Mouse (Mus musculus): Measurements from ENCODE around the gene Celf6. TPM values are rescaled to one million over a fixed set of nuclear protein-coding genes. Genes with fewer than 3 reads are reported as not detected.
A peak's percentile ranks its signal among the peaks of the same experiment; 100 is the strongest.

Celf6 gene
- polyA plus RNA-seq, 1 experiment from 2014 or later = 2.5 TPM

DNA sequence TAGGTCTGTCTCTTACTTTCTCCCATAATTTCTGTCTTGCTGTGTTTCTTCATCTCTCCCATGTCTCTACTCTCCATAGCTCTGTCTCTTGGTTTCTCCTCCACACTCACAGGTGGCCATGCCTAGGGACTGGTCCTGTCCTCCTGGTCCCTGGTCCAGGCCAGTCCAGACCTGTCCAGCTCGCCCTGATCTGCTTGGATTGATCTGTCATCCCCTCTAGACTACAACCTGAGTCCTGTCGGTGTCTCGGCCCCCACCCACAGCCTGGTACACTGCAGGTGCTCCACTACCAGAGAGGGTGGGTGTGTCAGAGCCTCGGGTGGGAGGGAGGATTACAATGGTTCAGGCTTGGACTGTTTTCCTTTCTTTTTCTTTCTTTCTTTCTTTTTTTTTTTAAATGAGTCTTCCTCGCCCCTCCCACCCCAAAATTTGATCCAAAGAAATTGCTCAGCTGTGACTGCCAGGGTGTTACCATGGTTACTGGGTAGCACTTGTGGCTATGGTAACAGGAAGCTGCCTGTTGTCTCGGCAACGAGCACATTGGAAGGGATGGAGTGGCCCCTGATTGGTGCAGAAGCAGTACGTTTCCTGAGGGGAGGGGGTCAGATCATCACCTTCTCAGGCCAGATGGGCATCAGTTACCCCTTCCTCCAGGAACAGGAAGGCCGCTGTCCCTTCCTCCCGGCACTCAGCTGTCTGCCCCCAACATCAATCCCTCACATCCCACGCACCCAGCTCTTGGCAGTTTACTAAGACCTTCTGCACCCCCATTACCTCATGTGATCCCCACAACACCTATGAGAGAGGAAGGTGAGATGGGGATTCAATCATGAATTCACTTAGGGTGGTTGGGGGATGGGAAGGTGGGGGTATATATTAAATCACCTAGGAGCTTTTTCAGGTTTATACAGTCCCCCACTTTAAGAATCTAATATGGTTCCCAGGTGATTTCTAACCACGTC, 11.3 kb downstream of the Celf6 start:
- H3K27ac ChIP-seq = no peak overlapping the region
- 41% methylated on average over 12 of the region's 12 CpGs for WGBS
- ATAC-seq (replicated peaks; ENCODE audit: low FRiP score) = no peak
- H3K36me3 ChIP-seq = no peaks in the 10 kb centered on the region
- no peak overlapping the region for H3K4me3 ChIP-seq (replicated peaks)
- H3K9me3 ChIP-seq (replicated peaks) = no peaks in the 10 kb centered on the region
- peaks cover 3% of the 10 kb centered on the region; the same call in 1 of the 2 replicates for H3K4me1 ChIP-seq
- peaks cover 31% of the 10 kb centered on the region for H3K27me3 ChIP-seq
- no peak overlapping the region for H3K9ac ChIP-seq
- no peak overlapping the region for H3K4me2 ChIP-seq

DNA sequence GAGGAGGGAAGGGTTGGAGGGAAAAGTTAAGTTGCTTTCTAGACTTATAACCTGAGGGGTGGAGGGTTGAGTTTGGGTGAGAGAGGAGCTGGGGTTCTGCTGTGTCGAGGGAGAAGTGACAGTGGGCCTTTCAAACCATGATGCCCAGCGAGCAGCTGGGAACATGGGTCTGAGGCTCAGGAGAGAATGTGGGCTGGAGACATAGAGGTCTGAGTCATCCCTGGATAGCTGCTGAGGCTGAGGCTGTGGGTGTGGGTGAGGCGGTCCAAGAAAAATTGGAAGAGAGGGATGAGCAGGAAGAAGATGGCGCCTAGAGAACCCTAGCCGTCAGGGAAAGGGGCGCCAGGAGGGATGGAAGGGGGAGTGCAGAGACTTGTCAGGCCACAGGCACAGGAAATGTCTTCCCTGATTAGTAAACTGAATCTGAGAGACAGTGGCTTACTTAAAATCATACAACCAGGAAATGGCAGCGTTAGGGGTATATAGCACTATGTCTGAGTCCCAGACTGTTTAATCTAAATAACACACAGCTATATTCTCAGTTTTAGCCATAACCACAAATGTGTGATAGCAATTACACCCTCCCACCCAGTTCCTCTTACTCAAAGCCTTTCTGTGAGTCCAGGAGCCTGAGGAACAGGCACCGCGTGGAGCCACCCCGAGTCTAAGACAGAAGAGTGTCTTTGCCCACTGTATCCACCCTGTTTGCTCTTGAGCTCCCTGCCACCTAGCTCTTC, 12.2 kb downstream of the Celf6 start:
- no peak for ATAC-seq (replicated peaks; ENCODE audit: low FRiP score)
- no peak overlapping the region for H3K4me3 ChIP-seq (replicated peaks)
- H3K4me1 ChIP-seq = peaks cover 3% of the 10 kb centered on the region; the same call in 1 of the 2 replicates
- H3K9me3 ChIP-seq (replicated peaks) = no peaks in the 10 kb centered on the region
- 78% methylated on average over 10 of the region's 10 CpGs for WGBS
- no peaks in the 10 kb centered on the region for H3K36me3 ChIP-seq
- H3K4me2 ChIP-seq = no peak overlapping the region
- no peak overlapping the region for H3K27ac ChIP-seq
- H3K9ac ChIP-seq = no peak overlapping the region
- peaks cover 24% of the 10 kb centered on the region for H3K27me3 ChIP-seq

DNA sequence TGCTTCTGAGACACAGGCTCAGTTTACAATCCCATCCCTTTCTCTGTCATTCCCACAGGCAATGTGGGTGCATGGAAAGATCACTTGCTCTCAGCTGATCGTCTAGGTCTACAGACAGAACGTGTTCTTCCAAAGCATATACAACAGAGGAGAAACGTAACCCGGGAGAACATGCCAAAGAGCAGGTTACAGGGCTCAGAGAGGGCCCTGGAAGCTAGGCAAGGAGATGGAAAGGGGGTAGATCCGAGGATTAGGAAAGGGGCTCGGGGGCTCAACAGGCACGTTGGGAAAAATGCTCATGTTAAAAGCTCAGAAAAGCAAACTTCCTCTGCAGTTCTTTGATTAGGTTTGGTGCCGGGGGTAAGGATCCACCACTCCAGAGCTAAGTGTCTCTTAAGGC, 23.9 kb downstream of the Celf6 start:
- Histone ChIP-seq H3K27me3 (peaks cover 23% of the 10 kb centered on the region), H3K4me3 (replicated peaks) (no peak overlapping the region), H3K9me3 (replicated peaks) (no peaks in the 10 kb centered on the region), H3K9ac (no peak overlapping the region), H3K36me3 (no peaks in the 10 kb centered on the region), H3K4me2 (no peak overlapping the region), H3K27ac (no peak overlapping the region), H3K4me1 (no peaks in the 10 kb centered on the region)
- no peak for ATAC-seq (replicated peaks; ENCODE audit: low FRiP score)
- WGBS = 83% methylated on average over 8 of the region's 8 CpGs

DNA sequence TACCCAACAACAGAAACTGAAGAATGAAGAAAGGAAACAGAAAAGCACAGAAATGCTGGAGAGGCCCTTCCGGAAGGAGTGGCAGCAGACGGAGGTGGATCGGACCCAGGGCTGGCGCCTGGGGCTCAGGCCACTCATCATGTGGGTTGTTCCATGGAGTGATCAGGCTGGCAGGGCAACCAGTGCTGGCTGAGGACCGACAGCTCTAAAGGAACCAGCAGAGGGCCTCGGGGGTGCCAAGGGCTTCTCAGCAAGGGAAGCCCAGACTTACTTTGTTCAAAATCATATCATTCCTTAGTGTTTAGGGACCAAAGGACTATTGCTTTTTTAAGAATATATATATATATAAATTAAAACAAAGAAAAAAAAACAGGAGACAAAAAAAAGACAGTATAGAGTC, 28.2 kb downstream of the Celf6 start:
- Histone ChIP-seq H3K27me3 (peaks cover 19% of the 10 kb centered on the region), H3K4me2 (no peak overlapping the region), H3K4me1 (no peaks in the 10 kb centered on the region), H3K9ac (no peak overlapping the region), H3K27ac (no peak overlapping the region), H3K36me3 (no peaks in the 10 kb centered on the region), H3K4me3 (replicated peaks) (no peak overlapping the region), H3K9me3 (replicated peaks) (no peaks in the 10 kb centered on the region)
- ATAC-seq (replicated peaks; ENCODE audit: low FRiP score) = no peak
- 64% methylated on average over 6 of the region's 6 CpGs for WGBS

DNA sequence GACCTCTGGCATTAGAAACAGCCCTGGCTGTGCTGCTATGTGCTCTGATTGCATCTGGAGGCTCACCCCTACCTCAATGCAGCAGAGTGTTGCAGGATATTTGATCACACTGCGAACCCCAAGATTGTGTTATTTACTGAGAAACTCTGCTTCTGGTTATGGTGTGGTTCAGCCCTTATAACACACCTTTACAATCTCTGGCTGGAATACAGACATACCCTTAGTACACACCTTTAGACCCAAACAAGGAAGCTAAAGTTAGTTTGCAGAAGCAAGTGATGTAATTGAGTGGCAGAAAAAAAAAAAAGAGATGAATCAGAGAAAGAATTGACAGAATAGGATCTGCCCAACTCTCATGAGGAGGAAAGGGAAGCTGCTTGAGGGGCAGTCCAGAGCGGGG, 33.2 kb downstream of the Celf6 start:
- ATAC-seq (replicated peaks; ENCODE audit: low FRiP score) = no peak
- WGBS = 82% methylated on average over 2 of the region's 2 CpGs
- no peaks in the 10 kb centered on the region for H3K4me1 ChIP-seq
- H3K9me3 ChIP-seq (replicated peaks) = no peaks in the 10 kb centered on the region
- no peak overlapping the region for H3K4me2 ChIP-seq
- no peaks in the 10 kb centered on the region for H3K36me3 ChIP-seq
- no peak overlapping the region for H3K4me3 ChIP-seq (replicated peaks)
- H3K27ac ChIP-seq = no peak overlapping the region
- H3K27me3 ChIP-seq = no peaks in the 10 kb centered on the region
- no peak overlapping the region for H3K9ac ChIP-seq

DNA sequence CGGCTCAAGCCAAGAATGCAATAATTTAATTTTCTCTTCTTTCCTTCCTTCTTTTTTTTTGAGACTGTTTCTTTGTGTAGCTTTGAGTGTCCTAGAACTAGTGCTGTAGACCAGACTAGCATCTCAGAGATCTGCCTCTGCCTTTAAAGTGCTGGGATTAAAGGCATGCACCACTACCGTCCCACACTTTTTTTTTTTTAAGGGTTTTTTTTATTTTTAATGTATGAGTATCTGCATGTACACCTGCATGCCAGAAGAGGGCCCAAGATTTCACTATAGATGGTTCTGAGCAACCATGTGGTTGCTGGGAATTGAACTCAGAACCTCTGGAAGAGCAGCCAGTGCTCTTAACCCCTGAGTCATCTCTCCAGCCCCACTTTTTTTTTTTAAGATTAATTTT, 38.1 kb downstream of the Celf6 start:
- H3K4me3 ChIP-seq (replicated peaks) = no peak overlapping the region

DNA sequence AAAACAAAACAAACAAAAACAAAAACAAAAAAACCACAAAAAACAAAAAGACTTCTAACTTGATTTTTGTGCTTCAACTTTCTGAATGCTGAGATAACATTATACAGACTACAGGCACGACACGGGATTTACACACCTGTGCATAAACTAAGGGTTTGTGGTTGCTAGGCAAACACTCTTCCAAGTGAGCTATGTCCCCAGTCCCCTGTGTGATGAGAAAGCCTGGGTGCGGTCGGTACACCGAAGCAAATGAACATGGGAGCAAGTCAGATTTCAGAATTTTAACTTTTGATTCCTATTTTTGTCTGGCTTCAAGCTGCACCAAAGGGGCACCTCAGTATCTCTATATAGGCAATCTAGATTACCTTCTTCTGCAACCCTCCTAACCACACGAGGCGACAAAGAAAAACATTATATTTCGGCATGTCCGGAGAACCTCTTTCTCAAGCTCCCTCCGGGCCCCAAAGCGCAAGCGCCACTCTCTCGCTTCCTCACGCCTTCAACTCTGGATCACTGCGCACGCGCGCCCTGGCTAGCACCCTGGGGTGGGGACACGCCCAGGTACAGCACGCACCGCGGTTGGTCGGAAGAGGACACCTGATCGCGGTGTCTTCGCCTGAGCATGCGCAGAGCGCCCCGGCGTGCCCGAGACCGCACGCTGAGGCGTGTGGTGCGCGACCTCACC, 39.0 kb downstream of the Celf6 start, which contains the start of gene Parp6:
Parp6 (plus strand) TSS at position 663 of the 685 bp plus-strand sequence.
- Histone ChIP-seq H3K9ac (peak within 1 kb of the TSS; percentile 89), H3K9me3 (replicated peaks) (no peaks in the 10 kb centered on the region), H3K4me2 (peak within 1 kb of the TSS; percentile 70), H3K4me3 (replicated peaks) (peak within 1 kb of the TSS; percentile 88), H3K36me3 (peaks cover 5% of the 10 kb centered on the region; the same call in 1 of the 2 replicates), H3K27me3 (no peaks in the 10 kb centered on the region), H3K27ac (peak within 1 kb of the TSS; percentile 93), H3K4me1 (peaks cover 18% of the 10 kb centered on the region)
- ATAC-seq (replicated peaks; ENCODE audit: low FRiP score) = peak; percentile 100
- 1% methylated on average over 36 of the region's 36 CpGs for WGBS

More for the DNA sequence above, 38.1 kb downstream of the Celf6 start:
- Histone ChIP-seq H3K27ac (no peak overlapping the region), H3K9ac (no peak overlapping the region), H3K9me3 (replicated peaks) (no peaks in the 10 kb centered on the region), H3K27me3 (no peaks in the 10 kb centered on the region), H3K36me3 (peaks cover 5% of the 10 kb centered on the region; the same call in 1 of the 2 replicates), H3K4me2 (no peak overlapping the region), H3K4me1 (peaks cover 18% of the 10 kb centered on the region)
- no peak for ATAC-seq (replicated peaks; ENCODE audit: low FRiP score)
- 83% methylated on average over 2 of the region's 2 CpGs for WGBS

DNA sequence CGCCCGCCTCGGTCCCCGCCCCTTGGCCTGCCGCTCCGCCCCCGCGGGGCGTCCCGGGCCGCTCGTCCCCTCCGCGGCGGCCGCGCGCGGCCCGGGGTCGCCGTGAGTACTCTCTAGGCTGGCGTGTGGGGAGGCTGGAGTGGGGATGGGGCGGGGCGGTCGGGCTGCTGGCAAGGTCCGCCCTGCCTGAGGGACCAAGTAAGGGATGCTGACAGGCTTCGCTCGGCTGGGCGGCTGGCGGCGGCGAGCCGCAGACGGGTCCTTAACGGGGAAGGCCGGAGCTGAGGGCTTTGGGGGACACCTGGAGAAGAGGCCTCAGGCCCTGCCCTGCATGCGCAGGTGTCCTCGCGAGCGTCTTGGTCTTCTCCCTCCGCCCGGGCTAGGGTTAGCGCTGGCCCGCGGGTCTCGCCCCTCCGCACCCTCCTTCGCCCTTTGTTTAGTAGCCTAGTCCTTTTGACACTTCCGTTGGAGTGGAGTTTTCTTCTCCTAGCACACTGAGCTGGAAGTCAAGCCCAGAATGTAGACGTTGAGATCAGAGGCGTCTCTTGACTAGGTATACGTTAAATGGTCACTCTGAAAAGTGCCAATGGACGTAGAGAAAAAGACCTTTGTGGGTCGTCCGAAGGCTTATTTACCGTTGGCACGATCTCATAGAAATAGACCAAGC, 39.7 kb downstream of the Celf6 start:
- Histone ChIP-seq H3K9me3 (replicated peaks) (no peaks in the 10 kb centered on the region), H3K27me3 (no peaks in the 10 kb centered on the region), H3K4me3 (replicated peaks) (peak overlapping the region; percentile 88), H3K36me3 (peaks cover 8% of the 10 kb centered on the region), H3K9ac (peak overlapping the region; percentile 89), H3K4me2 (peak overlapping the region; percentile 70), H3K27ac (peak overlapping the region; percentile 93), H3K4me1 (peaks cover 18% of the 10 kb centered on the region)
- no peak for ATAC-seq (replicated peaks; ENCODE audit: low FRiP score)
- WGBS = under 1% methylated on average over 57 of the region's 58 CpGs

DNA sequence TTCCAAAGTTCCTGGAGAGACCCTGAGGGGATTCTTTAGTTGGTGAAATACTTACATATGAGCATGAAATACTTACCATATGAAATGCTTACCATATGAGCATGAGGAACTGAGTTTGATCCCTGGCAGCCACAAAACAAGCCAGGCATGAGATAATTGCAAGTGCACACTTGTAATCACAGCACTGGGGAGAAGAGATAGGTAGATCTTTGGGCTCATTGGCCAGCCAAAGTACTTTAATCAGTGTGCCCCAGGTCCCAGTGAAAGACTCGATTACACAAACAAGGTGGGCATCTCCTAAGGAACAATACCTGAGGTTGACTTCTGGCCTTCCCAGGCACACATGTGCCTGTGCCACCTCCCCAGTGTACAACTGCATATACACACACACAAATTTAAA, 60.7 kb downstream of the Celf6 start:
- Histone ChIP-seq H3K36me3 (peaks cover 72% of the 10 kb centered on the region), H3K9me3 (replicated peaks) (no peaks in the 10 kb centered on the region), H3K9ac (no peak overlapping the region), H3K27me3 (no peaks in the 10 kb centered on the region), H3K4me1 (no peaks in the 10 kb centered on the region), H3K4me3 (replicated peaks) (no peak overlapping the region), H3K27ac (no peak overlapping the region), H3K4me2 (no peak overlapping the region)
- 85% methylated on average over 1 of the region's 1 CpGs for WGBS
- no peak for ATAC-seq (replicated peaks; ENCODE audit: low FRiP score)

DNA sequence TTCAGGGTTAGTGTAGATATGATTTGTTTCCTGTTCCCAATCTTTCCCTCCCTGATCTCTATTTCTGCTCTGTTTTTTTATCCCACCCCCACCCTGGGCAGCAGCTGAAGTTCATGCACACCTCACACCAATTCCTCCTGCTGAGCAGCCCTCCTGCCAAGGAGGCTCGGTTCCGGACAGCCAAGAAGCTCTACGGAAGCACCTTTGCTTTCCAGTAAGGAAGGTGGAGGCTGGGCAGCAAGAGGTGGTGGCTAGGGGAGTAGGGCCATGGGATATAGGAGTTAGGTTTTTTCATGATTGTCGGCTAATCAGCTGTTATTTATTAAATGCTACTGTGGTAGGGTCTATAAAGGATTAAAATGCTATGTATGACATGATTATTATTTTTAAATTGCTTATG, 62.2 kb downstream of the Celf6 start:
- H3K27ac ChIP-seq = no peak overlapping the region
- no peaks in the 10 kb centered on the region for H3K4me1 ChIP-seq
- no peaks in the 10 kb centered on the region for H3K9me3 ChIP-seq (replicated peaks)
- no peaks in the 10 kb centered on the region for H3K27me3 ChIP-seq
- peaks cover 62% of the 10 kb centered on the region for H3K36me3 ChIP-seq
- H3K9ac ChIP-seq = no peak overlapping the region
- ATAC-seq (replicated peaks; ENCODE audit: low FRiP score) = no peak
- WGBS = 89% methylated on average over 4 of the region's 4 CpGs
- no peak overlapping the region for H3K4me3 ChIP-seq (replicated peaks)
- no peak overlapping the region for H3K4me2 ChIP-seq

DNA sequence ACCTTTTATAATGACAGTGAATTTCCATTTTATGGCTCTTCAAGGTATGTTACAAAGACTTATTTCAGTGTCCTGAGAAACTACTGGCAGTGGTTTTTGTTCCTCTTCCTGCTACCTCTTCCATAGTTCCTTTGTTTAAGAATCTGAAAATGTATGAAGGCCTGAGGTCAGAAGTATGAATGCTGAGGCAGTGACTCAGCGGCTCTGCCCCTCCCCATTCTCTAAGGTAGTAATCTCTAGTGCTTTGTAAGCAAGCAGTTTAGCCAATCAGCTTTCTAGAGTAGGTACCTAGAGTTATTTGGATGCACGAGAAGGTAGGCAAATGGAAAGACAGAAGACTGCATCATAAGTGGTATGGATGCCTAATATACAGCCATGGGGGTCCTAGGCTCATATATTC, 63.6 kb downstream of the Celf6 start:
- Histone ChIP-seq H3K4me1 (no peaks in the 10 kb centered on the region), H3K4me3 (replicated peaks) (no peak overlapping the region), H3K36me3 (peaks cover 57% of the 10 kb centered on the region), H3K4me2 (no peak overlapping the region), H3K9ac (no peak overlapping the region), H3K27ac (peak overlapping the region; percentile 15; the same call in 1 of the 2 replicates), H3K9me3 (replicated peaks) (no peaks in the 10 kb centered on the region), H3K27me3 (no peaks in the 10 kb centered on the region)
- no peak for ATAC-seq (replicated peaks; ENCODE audit: low FRiP score)
- 66% methylated on average over 2 of the region's 2 CpGs for WGBS
